Mouse (Mus musculus) thymus, postnatal 0 days (tissue): ENCODE data around the gene Camta1. TPM values are rescaled to one million over a fixed set of nuclear protein-coding genes. Genes with fewer than 3 reads are reported as not detected.

Experiments used
- DNase-seq: peaks from one replicate; pipeline ENCODE4 v3.0.0-alpha.2; 2015; ENCODE audit warnings: low spot score
- polyA plus RNA-seq: library from polyadenylated mRNA; unstranded; fragments of >200 nt; fragmentation: Nextera tagmentation; extraction: Ambion mirVana; gene quantifications from 2 replicates; pipeline ENCODE4 v1.2.1, GENCODE M21; 2015

Gene Camta1
- polyA plus RNA-seq, 1 experiment from 2014 or later: 122 TPM

- no peak for DNase-seq
These were observed 251.4 kb downstream of the Camta1 start for GRCm38 (mm10) chr4:151610266-151610665.

- DNase-seq: no peak
These were observed 256.8 kb downstream of the Camta1 start for GRCm38 (mm10) chr4:151604907-151605306.

- peak; percentile 45 for DNase-seq
These were observed 257.2 kb downstream of the Camta1 start for GRCm38 (mm10) chr4:151604481-151604880.

GRCm38 (mm10) chr4:151603586-151603985, 258.1 kb downstream of the Camta1 start:
- no peak for DNase-seq

GRCm38 (mm10) chr4:151595116-151595515, 266.6 kb downstream of the Camta1 start:
- no peak for DNase-seq

GRCm38 (mm10) chr4:151593042-151593441, 268.6 kb downstream of the Camta1 start:
- DNase-seq: no peak

GRCm38 (mm10) chr4:151586074-151586473, 275.6 kb downstream of the Camta1 start:
- no peak for DNase-seq

- no peak for DNase-seq
These were observed 283.7 kb downstream of the Camta1 start for GRCm38 (mm10) chr4:151577961-151578360.

- DNase-seq: no peak
These were observed 285.2 kb downstream of the Camta1 start for GRCm38 (mm10) chr4:151576291-151577108.

GRCm38 (mm10) chr4:151572716-151573115, 289.0 kb downstream of the Camta1 start:
- no peak for DNase-seq

GRCm38 (mm10) chr4:151569586-151569985, 292.1 kb downstream of the Camta1 start:
- DNase-seq: no peak

- DNase-seq: no peak
These were observed 292.8 kb downstream of the Camta1 start for GRCm38 (mm10) chr4:151568887-151569286.

- no peak for DNase-seq
These were observed 294.6 kb downstream of the Camta1 start for GRCm38 (mm10) chr4:151567105-151567504.

- DNase-seq: no peak
These were observed 306.2 kb downstream of the Camta1 start for GRCm38 (mm10) chr4:151555505-151555904.

GRCm38 (mm10) chr4:151549523-151549922, 312.2 kb downstream of the Camta1 start:
- no peak for DNase-seq

GRCm38 (mm10) chr4:151545452-151545851, 316.2 kb downstream of the Camta1 start:
- DNase-seq: no peak

GRCm38 (mm10) chr4:151544191-151544590, 317.5 kb downstream of the Camta1 start:
- no peak for DNase-seq

- DNase-seq: no peak
These were observed 321.1 kb downstream of the Camta1 start for GRCm38 (mm10) chr4:151540546-151540945.

- DNase-seq: no peak
These were observed 321.8 kb downstream of the Camta1 start for GRCm38 (mm10) chr4:151539881-151540280.

GRCm38 (mm10) chr4:151539167-151539525, 322.5 kb downstream of the Camta1 start:
- DNase-seq: no peak

GRCm38 (mm10) chr4:151538446-151539166, 323.1 kb downstream of the Camta1 start:
- no peak for DNase-seq

GRCm38 (mm10) chr4:151535916-151536450, 325.7 kb downstream of the Camta1 start:
- DNase-seq: no peak
